ENCODE assay signal across 8 mouse cellular contexts in genomic region chr2:69790722-69791121, GRCm38 (mm10). TPM values are rescaled to one million over a fixed set of nuclear protein-coding genes. Genes with fewer than 3 reads are reported as not detected.
DNase-seq lines count a peak whose midpoint lies in the region; ATAC-seq and TF ChIP-seq lines count a peak whose summit lies in the region.
"Had no signal": no experiment of that assay in that cellular context is flagged by ENCODE, and none has a peak within 500 bp of the region (broad histone marks: within the 10 kb centered on the region; RNA-seq: fewer than 3 reads in every experiment).

No protein-coding gene starts in this region.

- peak overlapping the region; percentile 76; the same call in 1 of the 2 replicates for H3K4me2 ChIP-seq in lung, postnatal 0 days (replicated peaks; ENCODE audit: low read depth, low read length)
- peak overlapping the region; percentile 86; the same call in 1 of the 2 replicates for H3K4me2 ChIP-seq in forebrain, embryonic 15.5 days (replicated peaks)
- peak overlapping the region; percentile 76; the same call in 1 of the 2 replicates for H3K4me2 ChIP-seq in limb, embryonic 15.5 days
- peak overlapping the region; percentile 65 for H3K4me2 ChIP-seq in stomach, postnatal 0 days (replicated peaks; ENCODE audit: low read depth)

- no peak for DNase-seq in lung, postnatal 0 days (ENCODE audit: low spot score)
- no peak for DNase-seq in lung, postnatal 10 days
- no peak for DNase-seq in stomach, postnatal 0 days (ENCODE audit: low spot score)
- DNase-seq in cerebellum, postnatal 4 days (ENCODE audit: low spot score in 2 of 2), result no peak
- DNase-seq in right cerebral cortex, postnatal 10 days (ENCODE audit: low spot score in 2 of 2), result no peak

- no peaks in the 10 kb centered on the region for H3K9me3 ChIP-seq in lung, postnatal 0 days (ENCODE audit: low read length)
- no peaks in the 10 kb centered on the region for H3K9me3 ChIP-seq in forebrain, embryonic 15.5 days
- H3K9me3 ChIP-seq in limb, embryonic 15.5 days, result no peaks in the 10 kb centered on the region
- no peaks in the 10 kb centered on the region for H3K9me3 ChIP-seq in stomach, postnatal 0 days (ENCODE audit: control insufficient read depth, low read length)

- TF ChIP-seq EP300 in lung, postnatal 0 days (IDR thresholded peaks at IDR 0.05), result no peak
- TF ChIP-seq EP300 in stomach, postnatal 0 days (optimal IDR thresholded peaks at IDR 0.05), result no peak

- H3K9ac ChIP-seq in lung, postnatal 0 days (replicated peaks; ENCODE audit: low read depth), result no peak overlapping the region
- 0 out of 2 replicates have a peak overlapping the region, but pooled peaks have one; percentile 7 for H3K9ac ChIP-seq in forebrain, embryonic 15.5 days (replicated peaks)
- no peak overlapping the region for H3K9ac ChIP-seq in limb, embryonic 15.5 days
- H3K9ac ChIP-seq in stomach, postnatal 0 days (ENCODE audit: low read length), result no peak overlapping the region

- no peaks in the 10 kb centered on the region for H3K27me3 ChIP-seq in lung, postnatal 0 days (replicated peaks; ENCODE audit: insufficient read depth, low read length)
- H3K27me3 ChIP-seq in forebrain, embryonic 15.5 days, result no peaks in the 10 kb centered on the region
- H3K27me3 ChIP-seq in limb, embryonic 15.5 days, result no peaks in the 10 kb centered on the region
- no peaks in the 10 kb centered on the region for H3K27me3 ChIP-seq in stomach, postnatal 0 days (ENCODE audit: control insufficient read depth, insufficient read depth, low read length)

- H3K27ac ChIP-seq in lung, postnatal 0 days (ENCODE audit: low read length), result no peak overlapping the region
- H3K27ac ChIP-seq in forebrain, embryonic 15.5 days (replicated peaks), result 0 out of 2 replicates have a peak overlapping the region, but pooled peaks have one; percentile 90
- H3K27ac ChIP-seq in limb, embryonic 15.5 days, result no peak overlapping the region
- H3K27ac ChIP-seq in stomach, postnatal 0 days (replicated peaks), result no peak overlapping the region

- TF ChIP-seq CTCF in lung, postnatal 0 days (IDR thresholded peaks at IDR 0.05), result no peak
- no peak for TF ChIP-seq CTCF in stomach, postnatal 0 days (IDR thresholded peaks at IDR 0.05; ENCODE audit: low read depth)

- peaks cover 12% of the 10 kb centered on the region; the same call in 1 of the 2 replicates for H3K36me3 ChIP-seq in lung, postnatal 0 days (ENCODE audit: insufficient read depth, low read length)
- peaks cover 24% of the 10 kb centered on the region for H3K36me3 ChIP-seq in forebrain, embryonic 15.5 days
- peaks cover 24% of the 10 kb centered on the region for H3K36me3 ChIP-seq in limb, embryonic 15.5 days
- peaks cover 6% of the 10 kb centered on the region; the same call in 1 of the 2 replicates for H3K36me3 ChIP-seq in stomach, postnatal 0 days (ENCODE audit: control insufficient read depth, insufficient read depth, low read length)

- no peak for ATAC-seq in lung, postnatal 0 days
- ATAC-seq in forebrain, embryonic 15.5 days (replicated peaks), result no peak
- no peak for ATAC-seq in limb, embryonic 15.5 days (ENCODE audit: insufficient number of reproducible peaks, low FRiP score, low TSS enrichment, low read depth)
- ATAC-seq in stomach, postnatal 0 days (ENCODE audit: low FRiP score, low TSS enrichment), result no peak

- H3K4me3 ChIP-seq in lung, postnatal 0 days (ENCODE audit: low read depth, low read length), result no peak overlapping the region
- H3K4me3 ChIP-seq in forebrain, embryonic 15.5 days, result peak overlapping the region; percentile 83; the same call in 1 of the 2 replicates
- H3K4me3 ChIP-seq in limb, embryonic 15.5 days, result 0 out of 2 replicates have a peak overlapping the region, but pooled peaks have one; percentile 75
- H3K4me3 ChIP-seq in stomach, postnatal 0 days (ENCODE audit: low read depth, low read length), result peak overlapping the region; percentile 63; the same call in 1 of the 2 replicates

- H3K4me1 ChIP-seq in lung, postnatal 0 days (ENCODE audit: insufficient read depth, low read depth, low read length), result peaks cover 3% of the 10 kb centered on the region; the same call in 1 of the 2 replicates
- peaks cover 18% of the 10 kb centered on the region for H3K4me1 ChIP-seq in forebrain, embryonic 15.5 days
- peaks cover 6% of the 10 kb centered on the region for H3K4me1 ChIP-seq in limb, embryonic 15.5 days
- no peaks in the 10 kb centered on the region for H3K4me1 ChIP-seq in stomach, postnatal 0 days (replicated peaks; ENCODE audit: control insufficient read depth, insufficient read depth)

- WGBS in lung, postnatal 0 days, result 60% methylated on average over 4 of the region's 4 CpGs
- 69% methylated on average over 4 of the region's 4 CpGs for WGBS in forebrain, embryonic 15.5 days
- 62% methylated on average over 4 of the region's 4 CpGs for WGBS in limb, embryonic 15.5 days
- 69% methylated on average over 4 of the region's 4 CpGs for WGBS in stomach, postnatal 0 days

RNA-seq across cellular contexts. Expression of gene Phospho2, which starts 1.3 kb away (rescaled TPM):
- 20.3 and 20.8 TPM in 2 replicates for polyA plus RNA-seq in lung, postnatal 0 days (2015; fragmentation: Nextera tagmentation; extraction: Ambion mirVana)
- 36.7 and 38.5 TPM in 2 replicates for polyA plus RNA-seq in forebrain, embryonic 15.5 days (2015; fragmentation: Nextera tagmentation; extraction: Ambion mirVana)
- 21.6 and 23.6 TPM in 2 replicates for polyA plus RNA-seq in limb, embryonic 15.5 days (2015; fragmentation: Nextera tagmentation; extraction: Ambion mirVana)
- polyA plus RNA-seq in stomach, postnatal 0 days (2015; fragmentation: Nextera tagmentation; extraction: Ambion mirVana), result 19.0 and 19.3 TPM in 2 replicates

RNA-seq across cellular contexts. Expression of gene Ccdc173, which starts 1.3 kb away (rescaled TPM):
- 2.3 and 2.5 TPM in 2 replicates for polyA plus RNA-seq in lung, postnatal 0 days (2015; fragmentation: Nextera tagmentation; extraction: Ambion mirVana)
- polyA plus RNA-seq in forebrain, embryonic 15.5 days (2015; fragmentation: Nextera tagmentation; extraction: Ambion mirVana), result 2.6 and 3.1 TPM in 2 replicates
- polyA plus RNA-seq in limb, embryonic 15.5 days (2015; fragmentation: Nextera tagmentation; extraction: Ambion mirVana), result 1.5 and 1.7 TPM in 2 replicates
- 0.70 and 0.96 TPM in 2 replicates for polyA plus RNA-seq in stomach, postnatal 0 days (2015; fragmentation: Nextera tagmentation; extraction: Ambion mirVana)
- polyA plus RNA-seq: spleen, adult 2 months had no signal

RNA-seq across cellular contexts. Expression of gene Klhl23, which starts 31.0 kb away (rescaled TPM):
- polyA plus RNA-seq in lung, postnatal 0 days (2015; fragmentation: Nextera tagmentation; extraction: Ambion mirVana), result 29.6 and 30.3 TPM in 2 replicates
- polyA plus RNA-seq in forebrain, embryonic 15.5 days (2015; fragmentation: Nextera tagmentation; extraction: Ambion mirVana), result 64.5 TPM in 2 replicates
- polyA plus RNA-seq in limb, embryonic 15.5 days (2015; fragmentation: Nextera tagmentation; extraction: Ambion mirVana), result 21.9 and 25.3 TPM in 2 replicates
- 21.4 and 25.1 TPM in 2 replicates for polyA plus RNA-seq in stomach, postnatal 0 days (2015; fragmentation: Nextera tagmentation; extraction: Ambion mirVana)
